Mouse (Mus musculus) cerebellum, adult 2 months (tissue): ENCODE data around the gene Phlda3.

Source experiments
- CTCF ChIP-seq: fragments of 200-500 bp; IDR thresholded peaks from 2 replicates; pipeline ENCODE4 v1.5.1; 2011; ENCODE audit warnings: low read depth, mild to moderate bottlenecking, control low read depth, low read length, moderate library complexity, borderline replicate concordance; ENCODE audit not compliant: insufficient read depth
- POLR2A ChIP-seq: fragments of 200-500 bp; IDR thresholded peaks from 2 replicates; pipeline ENCODE4 v1.6.1; 2011; ENCODE audit warnings: low read length, control low read depth, borderline replicate concordance; ENCODE audit not compliant: insufficient read depth

- TF ChIP-seq POLR2A (no peak), CTCF (no peak)
Observed at GRCm38 (mm10) chr1:135770896-135771572, 5.1 kb downstream of the Phlda3 start.
